Mouse (Mus musculus) layer of hippocampus, adult 11-12 months (tissue): ENCODE measurements at regions not wholly inside any gene's neighbourhood (a gene's known extent, or its start where the extent isn't known, plus 50 kb on each side); places are given as distances from the start of the nearest gene placed in this dataset.
"Not testable (repeated sequence)": the region's sequence is repeated elsewhere in the genome, so short reads cannot be mapped to it uniquely, and the experiment has no call there.

Source experiments
- DNase-seq: peaks from one replicate; pipeline ENCODE4 v3.0.0; 2022; ENCODE audit warnings: low spot score

- DNase-seq, result no peak
These were observed 209.9 kb downstream of the Med10 start for GRCm38 (mm10) chr13:70012123-70012522.

DNA sequence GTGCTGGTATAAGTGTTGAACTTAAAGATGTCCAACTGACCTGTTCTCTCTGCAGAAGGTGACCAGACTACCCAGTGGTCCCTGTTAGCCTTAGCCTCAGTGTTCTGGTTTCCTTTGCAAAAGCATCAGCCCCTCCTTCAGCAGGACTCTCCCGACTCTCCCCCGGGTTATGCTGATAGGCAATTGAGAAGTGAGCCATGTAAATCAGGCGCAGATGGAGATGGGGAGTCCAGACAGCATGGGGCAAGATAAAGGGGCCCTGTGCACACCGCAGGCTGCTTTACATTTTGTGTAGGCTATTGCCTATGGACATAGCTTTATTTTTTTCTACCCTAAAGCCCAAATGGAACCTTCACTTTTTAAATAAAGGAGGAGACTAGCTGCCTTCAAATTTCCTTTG is 213.0 kb downstream of the Med10 start:
- no peak for DNase-seq

DNA sequence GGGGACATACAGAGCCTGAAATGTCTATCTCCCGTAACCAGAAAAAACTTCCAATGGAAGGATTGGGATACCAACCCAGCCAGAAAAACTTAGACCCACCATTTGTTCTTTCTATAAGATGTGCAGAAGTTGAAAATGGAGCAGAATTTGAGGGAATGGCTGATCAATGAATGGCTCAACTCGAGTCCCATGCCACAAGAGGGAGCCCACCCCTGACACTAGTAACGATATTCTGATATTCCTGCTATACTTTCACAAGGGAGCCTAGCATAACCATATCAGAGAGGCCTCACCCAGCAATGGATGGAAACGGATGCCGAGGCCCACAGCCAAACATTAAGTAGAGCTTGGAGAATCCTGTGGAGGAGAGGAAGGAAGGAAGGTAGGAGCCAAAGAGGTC is 215.3 kb downstream of the Med10 start:
- peak; percentile 17 for DNase-seq

DNA sequence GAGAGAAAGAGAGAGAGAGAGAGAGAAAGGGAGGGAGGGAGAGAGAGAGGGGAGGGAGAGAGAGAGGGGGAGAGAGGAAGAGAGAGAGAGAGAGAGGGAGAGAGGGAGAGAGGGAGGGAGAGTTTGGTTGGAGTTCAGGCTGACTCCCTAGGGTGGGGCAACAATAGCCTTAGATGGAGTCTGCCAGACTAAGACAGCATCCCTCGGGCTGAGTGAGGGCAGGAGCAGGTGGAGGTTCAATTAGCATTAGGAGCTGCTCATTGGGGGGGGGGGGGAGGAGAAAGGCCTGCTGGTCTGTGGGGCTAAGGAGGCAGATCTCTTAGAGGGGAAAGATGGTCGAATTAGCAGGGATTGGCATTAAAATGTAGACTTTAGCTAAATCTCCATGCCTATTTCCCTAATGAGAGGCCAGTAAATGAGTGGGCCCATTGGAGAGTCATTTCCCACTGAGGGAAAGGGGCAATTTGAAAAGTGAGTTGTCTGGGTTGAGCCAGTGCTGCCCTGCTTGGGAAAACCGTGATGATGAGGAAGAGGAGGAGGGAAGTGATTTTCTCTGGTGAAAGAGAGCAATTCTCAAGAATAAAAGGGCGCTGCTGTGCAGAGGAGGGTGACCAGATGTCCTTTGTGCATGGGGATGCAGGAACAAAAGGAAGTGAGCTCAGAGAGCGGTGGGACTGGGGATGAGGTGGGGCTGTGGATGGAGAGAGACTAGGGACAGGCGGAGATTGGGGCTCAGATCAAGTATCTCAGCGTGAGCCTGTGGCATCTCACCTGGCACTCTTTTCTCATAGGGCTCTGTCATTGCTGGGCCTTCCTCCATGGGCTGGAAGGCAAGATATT is 218.0 kb downstream of the Med10 start:
- no peak for DNase-seq

- DNase-seq, result no peak
These were observed 231.1 kb downstream of the Med10 start for GRCm38 (mm10) chr13:70033249-70033648.

- no peak for DNase-seq
These were observed 231.6 kb downstream of the Med10 start for GRCm38 (mm10) chr13:70033763-70034162.

DNA sequence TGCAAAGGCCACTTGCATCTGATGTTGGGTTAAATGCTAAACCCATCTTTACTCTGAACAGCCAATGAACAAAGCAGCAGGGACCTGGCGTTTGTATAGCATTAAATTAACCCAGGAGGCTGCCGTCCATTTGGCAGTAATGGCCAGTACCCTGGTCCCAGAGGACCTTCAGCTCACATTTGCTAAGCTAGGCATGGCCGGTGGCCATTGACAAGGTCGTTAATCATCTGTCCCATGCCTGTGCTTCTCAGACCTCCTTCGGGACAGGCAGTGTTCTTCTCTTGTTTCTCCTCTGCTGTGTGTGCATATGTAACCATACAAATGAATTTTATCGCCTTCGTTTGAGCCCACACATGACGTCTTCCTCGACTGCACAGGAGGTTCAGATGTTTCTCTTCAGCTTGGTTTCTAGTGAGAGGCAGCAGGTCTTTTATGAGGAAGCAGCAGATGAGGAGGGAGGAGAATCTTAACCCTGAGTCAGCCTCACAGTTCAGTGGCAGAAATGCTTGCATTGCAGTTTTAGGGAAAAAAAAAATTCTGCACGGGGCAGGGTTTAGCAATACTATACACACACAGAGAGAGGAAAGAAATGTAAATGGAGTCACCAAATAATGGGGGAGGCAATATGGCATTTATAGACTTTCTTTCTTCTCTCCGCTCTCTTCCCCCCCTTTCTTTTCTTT is 235.9 kb downstream of the Med10 start:
- DNase-seq, result no peak

- DNase-seq, result no peak
These were observed 255.7 kb downstream of the Med10 start for GRCm38 (mm10) chr13:70057920-70058319.

- no peak for DNase-seq
These were observed 259.3 kb downstream of the Med10 start for GRCm38 (mm10) chr13:70061363-70061945.

DNA sequence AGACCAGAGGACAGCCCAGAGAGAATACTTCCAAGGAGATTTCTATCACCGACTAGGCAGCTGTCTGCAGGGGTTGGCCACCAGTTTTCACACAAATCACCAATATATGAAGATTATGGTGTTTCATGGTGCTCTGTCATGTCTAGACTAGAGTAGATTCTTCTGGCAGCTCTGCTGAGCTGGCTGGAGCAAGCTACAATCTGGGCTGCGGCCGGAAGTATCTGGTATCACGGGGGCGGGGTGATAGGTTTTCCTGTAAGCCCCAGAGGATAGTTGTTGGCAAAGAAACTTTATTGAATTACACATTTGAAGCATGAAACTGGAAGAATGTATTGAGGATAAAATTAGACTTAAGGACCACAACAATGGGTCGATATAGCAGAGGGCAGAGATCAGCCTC is 271.5 kb downstream of the Med10 start:
- no peak for DNase-seq

- no peak for DNase-seq
These were observed 273.2 kb downstream of the Med10 start for GRCm38 (mm10) chr13:70075353-70075752.

DNA sequence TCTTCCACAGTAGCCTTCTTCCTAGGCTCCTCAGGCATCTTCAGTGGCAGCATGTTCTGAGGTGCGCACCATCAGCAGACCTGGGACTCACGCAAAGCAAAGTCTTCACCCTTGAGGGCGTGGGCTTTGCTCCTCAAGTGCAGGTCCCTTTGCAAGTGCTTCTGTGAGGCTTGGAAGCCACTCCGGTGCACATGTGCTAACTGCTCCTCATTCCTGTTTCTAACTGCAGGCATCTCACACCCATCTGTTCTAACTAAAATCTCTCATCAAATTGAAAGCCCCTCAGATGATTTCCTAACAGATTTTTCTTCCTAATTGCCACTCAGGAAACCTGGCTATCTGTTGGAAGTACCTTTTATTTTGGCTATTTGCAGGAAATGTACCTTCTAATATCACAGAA is 278.9 kb downstream of the Med10 start:
- peak; percentile 11 for DNase-seq

- no peak for DNase-seq
These were observed 290.7 kb downstream of the Med10 start for GRCm38 (mm10) chr13:70092886-70093285.

DNA sequence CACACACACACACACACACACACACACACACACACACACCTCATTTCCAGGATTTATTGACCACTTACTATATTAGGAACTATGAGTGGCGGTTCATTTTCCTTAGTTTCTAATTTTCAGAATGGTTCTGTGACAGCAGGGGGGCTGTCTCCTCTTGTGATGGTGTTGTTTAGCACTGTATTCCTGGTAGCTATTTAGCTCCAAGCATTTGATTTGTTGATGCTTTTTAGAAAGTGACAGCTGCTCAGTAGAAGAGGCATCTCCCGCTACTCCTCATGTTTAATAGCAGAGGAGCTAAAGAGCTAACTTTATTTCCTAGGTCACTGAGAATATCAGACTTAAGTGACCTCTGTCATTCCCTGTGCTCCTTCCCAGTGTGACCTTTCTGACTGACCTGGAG is 291.8 kb downstream of the Med10 start:
- no peak for DNase-seq

DNA sequence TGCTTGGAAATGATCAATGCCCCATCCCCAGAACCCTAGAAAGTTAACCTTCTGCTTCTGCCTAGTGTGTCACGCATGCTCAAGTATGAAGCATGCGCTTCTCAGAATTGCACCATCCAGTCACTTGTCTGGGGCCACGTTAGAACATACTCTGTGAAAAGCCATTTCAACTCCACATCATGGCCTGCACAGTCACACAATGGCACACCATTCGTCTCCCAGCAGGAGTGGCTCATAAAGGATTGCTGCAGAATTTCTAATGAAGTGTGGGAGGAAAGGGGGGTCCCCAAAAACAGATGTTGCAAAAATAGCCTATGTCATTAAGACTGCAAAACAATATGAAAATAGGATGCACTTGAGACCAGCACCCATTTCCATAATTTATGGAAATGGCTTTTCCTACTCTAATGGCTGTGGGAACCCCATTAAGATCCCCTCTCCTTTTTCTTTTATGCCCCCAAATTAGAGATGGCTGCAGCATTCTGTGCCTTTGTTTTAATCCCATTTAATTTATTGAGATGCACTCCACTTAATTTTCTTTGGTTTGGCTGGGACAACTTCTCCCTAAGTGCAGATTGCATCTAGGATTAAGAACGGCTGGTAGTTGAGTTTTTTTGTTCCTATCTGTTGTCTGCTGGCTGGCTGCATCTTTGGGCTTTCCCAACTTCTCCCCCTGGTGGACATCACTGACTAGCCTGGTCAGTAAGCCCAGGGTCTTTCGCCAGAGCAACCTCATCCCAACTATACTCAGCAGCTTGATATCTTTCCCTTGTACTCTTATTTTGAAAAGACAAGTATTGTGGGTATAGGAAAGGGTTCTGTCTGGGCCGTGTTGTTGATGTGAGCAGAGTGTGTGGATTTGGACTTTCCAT is 294.5 kb downstream of the Med10 start:
- DNase-seq, result no peak

DNA sequence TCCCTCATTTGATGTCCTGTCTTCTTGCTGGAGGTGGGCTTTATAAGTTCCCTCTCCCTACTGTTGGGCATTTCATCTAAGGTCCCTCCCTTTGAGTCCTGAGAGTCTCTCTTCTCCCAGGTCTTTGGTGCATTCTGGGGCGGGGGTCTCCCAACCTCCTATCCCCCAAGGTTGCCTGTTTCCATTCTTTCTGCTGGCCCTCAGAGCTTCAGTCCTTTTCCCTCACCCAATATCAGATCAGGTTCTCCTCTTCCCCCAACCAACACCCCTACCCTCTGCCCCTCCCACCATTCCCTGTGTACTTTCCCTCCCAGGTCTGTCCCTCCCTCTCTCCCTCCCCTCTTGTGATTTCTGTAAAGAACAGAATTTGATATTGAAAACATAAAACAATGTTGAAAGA is 297.9 kb downstream of the Med10 start:
- not testable (repeated sequence) for DNase-seq

DNA sequence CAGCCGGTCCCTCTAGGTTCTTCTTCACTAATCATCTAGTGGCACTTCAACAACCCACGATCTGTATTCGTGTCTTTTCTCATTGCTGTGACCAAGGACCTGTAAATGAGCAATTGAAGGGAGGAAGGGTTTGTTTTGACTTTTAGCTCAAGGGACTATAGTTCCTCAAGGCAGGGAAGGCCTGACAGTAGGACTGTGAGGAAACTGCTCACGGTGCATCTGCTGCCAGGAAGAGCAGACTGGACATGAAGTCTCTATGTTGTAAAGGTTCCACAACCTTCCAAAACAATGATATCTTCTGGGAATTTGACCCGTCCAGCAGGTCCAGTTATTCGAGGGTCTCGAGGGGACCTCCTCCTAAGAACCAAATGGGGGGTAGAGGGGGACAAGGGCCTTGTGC is 300.8 kb downstream of the Med10 start:
- DNase-seq, result no peak

GRCm38 (mm10) chr13:70103491-70103890 is 301.3 kb downstream of the Med10 start:
- DNase-seq, result not testable (repeated sequence)

- DNase-seq, result no peak
These were observed 301.7 kb downstream of the Med10 start for GRCm38 (mm10) chr13:70103903-70104302.

- no peak for DNase-seq
These were observed 313.4 kb downstream of the Med10 start for GRCm38 (mm10) chr13:70115576-70115975.

GRCm38 (mm10) chr13:70124860-70125545 is 322.8 kb downstream of the Med10 start:
- no peak for DNase-seq

- no peak for DNase-seq
These were observed 325.1 kb downstream of the Med10 start for GRCm38 (mm10) chr13:70127310-70127709.
